Mouse (Mus musculus): ENCODE results near the gene Itpr1. TPM values are rescaled to one million over a fixed set of nuclear protein-coding genes. Genes with fewer than 3 reads are reported as not detected.
A peak's percentile ranks its signal among the peaks of the same experiment; 100 is the strongest.

Itpr1 gene
- polyA plus RNA-seq, 1 experiment from 2014 or later: 16.7 TPM

- H3K4me1 ChIP-seq (ENCODE audit: control insufficient read depth, insufficient read depth, low read length): no peaks in the 10 kb centered on the region
- no peaks in the 10 kb centered on the region for H3K36me3 ChIP-seq (ENCODE audit: control insufficient read depth, insufficient read depth, low read length)
- H3K4me2 ChIP-seq: no peak overlapping the region
- H3K4me3 ChIP-seq (ENCODE audit: low read depth, low read length): no peak overlapping the region
- H3K9me3 ChIP-seq (replicated peaks; ENCODE audit: control insufficient read depth, low read length): no peaks in the 10 kb centered on the region
- no peak for ATAC-seq (replicated peaks; ENCODE audit: insufficient number of reproducible peaks, low FRiP score, low TSS enrichment)
- H3K27ac ChIP-seq (ENCODE audit: low read depth, low read length): no peak overlapping the region
- no peak overlapping the region for H3K9ac ChIP-seq (ENCODE audit: low read depth, low read length)
- 91% methylated on average over 7 of the region's 7 CpGs for WGBS (ENCODE audit: insufficient replicate concordance)
- no peaks in the 10 kb centered on the region for H3K27me3 ChIP-seq (ENCODE audit: control insufficient read depth, insufficient read depth, low read length)
These were observed 205.3 kb downstream of the Itpr1 start for GRCm38 (mm10) chr6:108418218-108418617.

- Histone ChIP-seq H3K27ac (ENCODE audit: low read depth, low read length) (no peak overlapping the region), H3K4me1 (ENCODE audit: control insufficient read depth, insufficient read depth, low read length) (no peaks in the 10 kb centered on the region; the same call in 1 of the 2 replicates), H3K4me2 (no peak overlapping the region), H3K9me3 (replicated peaks; ENCODE audit: control insufficient read depth, low read length) (no peaks in the 10 kb centered on the region), H3K4me3 (ENCODE audit: low read depth, low read length) (no peak overlapping the region), H3K9ac (ENCODE audit: low read depth, low read length) (no peak overlapping the region), H3K27me3 (ENCODE audit: control insufficient read depth, insufficient read depth, low read length) (no peaks in the 10 kb centered on the region), H3K36me3 (ENCODE audit: control insufficient read depth, insufficient read depth, low read length) (no peaks in the 10 kb centered on the region)
- no peak for ATAC-seq (replicated peaks; ENCODE audit: insufficient number of reproducible peaks, low FRiP score, low TSS enrichment)
- 76% methylated on average over 9 of the region's 9 CpGs for WGBS (ENCODE audit: insufficient replicate concordance)
These were observed 212.1 kb downstream of the Itpr1 start for GRCm38 (mm10) chr6:108424749-108425584.

DNA sequence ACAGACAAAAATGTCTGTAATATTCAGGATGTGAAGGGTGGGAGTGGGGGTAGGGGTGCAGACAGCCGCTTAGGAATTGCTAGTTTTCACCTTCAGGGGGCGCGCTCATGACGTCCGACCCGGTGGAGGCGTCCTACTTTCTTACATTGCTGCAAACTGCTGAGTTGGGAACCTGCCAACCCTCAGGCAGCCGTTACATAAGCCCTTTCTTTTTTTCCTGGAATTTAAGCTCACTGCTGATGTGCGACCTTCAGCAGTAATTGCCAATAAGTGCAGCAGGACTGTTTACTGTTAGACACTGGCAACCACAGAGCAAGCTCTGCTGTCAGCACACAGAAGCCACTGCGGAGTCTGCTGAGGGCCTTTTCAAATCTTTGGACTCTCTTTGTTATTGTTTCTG lies 213.9 kb downstream of the Itpr1 start:
- Histone ChIP-seq H3K27me3 (ENCODE audit: control insufficient read depth, insufficient read depth, low read length) (no peaks in the 10 kb centered on the region), H3K9ac (ENCODE audit: low read depth, low read length) (no peak overlapping the region), H3K4me1 (ENCODE audit: control insufficient read depth, insufficient read depth, low read length) (peaks cover 4% of the 10 kb centered on the region; the same call in 1 of the 2 replicates), H3K36me3 (ENCODE audit: control insufficient read depth, insufficient read depth, low read length) (no peaks in the 10 kb centered on the region), H3K4me2 (no peak overlapping the region), H3K4me3 (ENCODE audit: low read depth, low read length) (no peak overlapping the region), H3K9me3 (replicated peaks; ENCODE audit: control insufficient read depth, low read length) (no peaks in the 10 kb centered on the region), H3K27ac (ENCODE audit: low read depth, low read length) (no peak overlapping the region)
- ATAC-seq (replicated peaks; ENCODE audit: insufficient number of reproducible peaks, low FRiP score, low TSS enrichment): peak; percentile 62; the same call in 1 of the 2 replicates
- WGBS (ENCODE audit: insufficient replicate concordance): 28% methylated on average over 10 of the region's 10 CpGs

GRCm38 (mm10) chr6:108428383-108428782 lies 215.5 kb downstream of the Itpr1 start:
- Histone ChIP-seq H3K9ac (ENCODE audit: low read depth, low read length) (no peak overlapping the region), H3K9me3 (replicated peaks; ENCODE audit: control insufficient read depth, low read length) (no peaks in the 10 kb centered on the region), H3K4me2 (no peak overlapping the region), H3K4me3 (ENCODE audit: low read depth, low read length) (no peak overlapping the region), H3K27ac (ENCODE audit: low read depth, low read length) (no peak overlapping the region), H3K36me3 (ENCODE audit: control insufficient read depth, insufficient read depth, low read length) (no peaks in the 10 kb centered on the region), H3K27me3 (ENCODE audit: control insufficient read depth, insufficient read depth, low read length) (no peaks in the 10 kb centered on the region), H3K4me1 (ENCODE audit: control insufficient read depth, insufficient read depth, low read length) (peaks cover 4% of the 10 kb centered on the region; the same call in 1 of the 2 replicates)
- WGBS (ENCODE audit: insufficient replicate concordance): 71% methylated on average over 3 of the region's 3 CpGs
- ATAC-seq (replicated peaks; ENCODE audit: insufficient number of reproducible peaks, low FRiP score, low TSS enrichment): no peak

GRCm38 (mm10) chr6:108429950-108430349 lies 217.1 kb downstream of the Itpr1 start:
- Histone ChIP-seq H3K27me3 (ENCODE audit: control insufficient read depth, insufficient read depth, low read length) (no peaks in the 10 kb centered on the region), H3K9me3 (replicated peaks; ENCODE audit: control insufficient read depth, low read length) (no peaks in the 10 kb centered on the region), H3K27ac (ENCODE audit: low read depth, low read length) (no peak overlapping the region), H3K4me2 (no peak overlapping the region), H3K9ac (ENCODE audit: low read depth, low read length) (no peak overlapping the region), H3K4me3 (ENCODE audit: low read depth, low read length) (no peak overlapping the region), H3K4me1 (ENCODE audit: control insufficient read depth, insufficient read depth, low read length) (peaks cover 4% of the 10 kb centered on the region; the same call in 1 of the 2 replicates), H3K36me3 (ENCODE audit: control insufficient read depth, insufficient read depth, low read length) (no peaks in the 10 kb centered on the region)
- no peak for ATAC-seq (replicated peaks; ENCODE audit: insufficient number of reproducible peaks, low FRiP score, low TSS enrichment)
- WGBS (ENCODE audit: insufficient replicate concordance): 86% methylated on average over 8 of the region's 8 CpGs

DNA sequence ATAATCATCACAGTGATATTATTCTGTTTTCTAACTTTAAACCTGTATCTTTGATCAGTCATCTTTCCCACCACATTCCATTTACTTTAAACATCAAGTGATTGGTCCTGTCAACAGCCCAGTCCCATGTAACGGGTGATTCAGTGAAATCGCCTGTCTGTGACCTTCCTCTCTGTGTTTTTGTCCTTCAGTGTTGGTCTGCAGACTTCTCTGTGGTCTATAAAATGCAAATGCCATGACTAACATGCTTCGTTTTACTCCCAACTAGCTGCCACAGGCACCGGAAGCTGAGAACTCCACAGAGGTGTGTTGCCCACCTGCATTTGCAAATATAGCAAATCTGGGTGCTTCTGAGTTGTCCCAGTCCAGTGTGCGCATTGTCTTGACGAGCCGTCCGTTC lies 218.3 kb downstream of the Itpr1 start:
- Histone ChIP-seq H3K27ac (ENCODE audit: low read depth, low read length) (no peak overlapping the region), H3K4me1 (ENCODE audit: control insufficient read depth, insufficient read depth, low read length) (peaks cover 13% of the 10 kb centered on the region), H3K4me3 (ENCODE audit: low read depth, low read length) (no peak overlapping the region), H3K36me3 (ENCODE audit: control insufficient read depth, insufficient read depth, low read length) (no peaks in the 10 kb centered on the region), H3K9ac (ENCODE audit: low read depth, low read length) (no peak overlapping the region), H3K27me3 (ENCODE audit: control insufficient read depth, insufficient read depth, low read length) (no peaks in the 10 kb centered on the region), H3K4me2 (no peak overlapping the region), H3K9me3 (replicated peaks; ENCODE audit: control insufficient read depth, low read length) (no peaks in the 10 kb centered on the region)
- 75% methylated on average over 8 of the region's 8 CpGs for WGBS (ENCODE audit: insufficient replicate concordance)
- ATAC-seq (replicated peaks; ENCODE audit: insufficient number of reproducible peaks, low FRiP score, low TSS enrichment): no peak

- Histone ChIP-seq H3K4me2 (no peak overlapping the region), H3K4me3 (ENCODE audit: low read depth, low read length) (no peak overlapping the region), H3K9ac (ENCODE audit: low read depth, low read length) (no peak overlapping the region), H3K27me3 (ENCODE audit: control insufficient read depth, insufficient read depth, low read length) (no peaks in the 10 kb centered on the region), H3K27ac (ENCODE audit: low read depth, low read length) (no peak overlapping the region), H3K36me3 (ENCODE audit: control insufficient read depth, insufficient read depth, low read length) (no peaks in the 10 kb centered on the region), H3K4me1 (ENCODE audit: control insufficient read depth, insufficient read depth, low read length) (peaks cover 25% of the 10 kb centered on the region), H3K9me3 (replicated peaks; ENCODE audit: control insufficient read depth, low read length) (no peaks in the 10 kb centered on the region)
- no peak for ATAC-seq (replicated peaks; ENCODE audit: insufficient number of reproducible peaks, low FRiP score, low TSS enrichment)
- 89% methylated on average over 4 of the region's 4 CpGs for WGBS (ENCODE audit: insufficient replicate concordance)
These were observed 219.9 kb downstream of the Itpr1 start for GRCm38 (mm10) chr6:108432836-108433235.

DNA sequence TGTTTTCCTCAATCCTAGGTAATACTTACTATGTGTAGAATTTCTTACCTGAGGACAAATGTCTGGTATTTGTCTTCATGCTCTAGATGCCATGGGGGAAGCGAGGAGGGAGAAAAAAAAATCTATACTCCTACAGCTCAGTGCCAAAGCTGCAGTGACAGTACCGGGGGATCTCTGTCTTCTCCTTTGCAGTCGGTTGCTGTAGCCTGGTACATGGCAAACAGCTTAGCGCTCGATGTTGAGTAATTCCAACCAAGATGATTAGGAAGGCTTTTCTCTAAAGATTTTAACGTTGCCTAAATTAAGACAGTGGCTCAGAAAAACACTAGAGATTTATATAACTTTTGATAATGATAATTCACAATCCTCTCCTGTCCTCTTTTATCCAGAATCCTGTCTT lies 221.9 kb downstream of the Itpr1 start:
- Histone ChIP-seq H3K27me3 (ENCODE audit: control insufficient read depth, insufficient read depth, low read length) (no peaks in the 10 kb centered on the region), H3K4me1 (ENCODE audit: control insufficient read depth, insufficient read depth, low read length) (peaks cover 25% of the 10 kb centered on the region), H3K4me3 (ENCODE audit: low read depth, low read length) (no peak overlapping the region), H3K9me3 (replicated peaks; ENCODE audit: control insufficient read depth, low read length) (no peaks in the 10 kb centered on the region), H3K27ac (ENCODE audit: low read depth, low read length) (no peak overlapping the region), H3K4me2 (no peak overlapping the region), H3K9ac (ENCODE audit: low read depth, low read length) (no peak overlapping the region), H3K36me3 (ENCODE audit: control insufficient read depth, insufficient read depth, low read length) (0 out of 2 replicates have a peak, but pooled peaks cover 2% of the 10 kb centered on the region)
- ATAC-seq (replicated peaks; ENCODE audit: insufficient number of reproducible peaks, low FRiP score, low TSS enrichment): no peak
- 68% methylated on average over 6 of the region's 6 CpGs for WGBS (ENCODE audit: insufficient replicate concordance)

DNA sequence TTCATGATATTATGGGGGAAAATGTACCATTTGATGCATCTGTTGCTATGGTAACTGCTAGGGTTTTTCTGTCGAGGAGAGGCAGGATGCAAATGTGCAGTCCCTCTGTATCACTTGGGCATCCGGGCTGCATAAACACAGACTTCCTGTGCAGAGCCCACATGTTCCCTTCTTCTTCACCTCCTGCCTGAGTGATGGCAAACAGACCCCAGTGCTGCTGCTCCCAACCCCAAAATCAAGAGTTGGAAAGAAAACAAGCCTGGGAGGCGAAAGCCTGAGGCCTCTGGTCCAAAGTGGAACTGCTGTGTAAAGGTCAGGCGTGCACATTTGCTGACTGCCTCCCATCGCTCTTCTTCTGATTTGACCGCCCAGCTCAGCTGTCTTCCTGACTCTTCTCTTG lies 222.6 kb downstream of the Itpr1 start:
- 0 out of 2 replicates have a peak, but pooled peaks have one; percentile 50 for ATAC-seq (replicated peaks; ENCODE audit: insufficient number of reproducible peaks, low FRiP score, low TSS enrichment)
- Histone ChIP-seq H3K27ac (ENCODE audit: low read depth, low read length) (no peak overlapping the region), H3K4me2 (no peak overlapping the region), H3K36me3 (ENCODE audit: control insufficient read depth, insufficient read depth, low read length) (peaks cover 5% of the 10 kb centered on the region; the same call in 1 of the 2 replicates), H3K4me1 (ENCODE audit: control insufficient read depth, insufficient read depth, low read length) (peaks cover 25% of the 10 kb centered on the region), H3K4me3 (ENCODE audit: low read depth, low read length) (no peak overlapping the region), H3K27me3 (ENCODE audit: control insufficient read depth, insufficient read depth, low read length) (no peaks in the 10 kb centered on the region), H3K9ac (ENCODE audit: low read depth, low read length) (no peak overlapping the region), H3K9me3 (replicated peaks; ENCODE audit: control insufficient read depth, low read length) (no peaks in the 10 kb centered on the region)
- WGBS (ENCODE audit: insufficient replicate concordance): 33% methylated on average over 6 of the region's 6 CpGs
